Mouse (Mus musculus) neutrophil, adult 65 days (primary cell): Measurements from ENCODE around the gene Tut1. TPM values are rescaled to one million over a fixed set of nuclear protein-coding genes. Genes with fewer than 3 reads are reported as not detected.

Experiments
- total RNA-seq: library from RNA; stranded (reverse); gene quantifications from 2 replicates; pipeline ENCODE4 v1.2.4, GENCODE M21; 2023

Gene Tut1
- total RNA-seq, result 6.5 and 12.9 TPM in 2 replicates

DNA sequence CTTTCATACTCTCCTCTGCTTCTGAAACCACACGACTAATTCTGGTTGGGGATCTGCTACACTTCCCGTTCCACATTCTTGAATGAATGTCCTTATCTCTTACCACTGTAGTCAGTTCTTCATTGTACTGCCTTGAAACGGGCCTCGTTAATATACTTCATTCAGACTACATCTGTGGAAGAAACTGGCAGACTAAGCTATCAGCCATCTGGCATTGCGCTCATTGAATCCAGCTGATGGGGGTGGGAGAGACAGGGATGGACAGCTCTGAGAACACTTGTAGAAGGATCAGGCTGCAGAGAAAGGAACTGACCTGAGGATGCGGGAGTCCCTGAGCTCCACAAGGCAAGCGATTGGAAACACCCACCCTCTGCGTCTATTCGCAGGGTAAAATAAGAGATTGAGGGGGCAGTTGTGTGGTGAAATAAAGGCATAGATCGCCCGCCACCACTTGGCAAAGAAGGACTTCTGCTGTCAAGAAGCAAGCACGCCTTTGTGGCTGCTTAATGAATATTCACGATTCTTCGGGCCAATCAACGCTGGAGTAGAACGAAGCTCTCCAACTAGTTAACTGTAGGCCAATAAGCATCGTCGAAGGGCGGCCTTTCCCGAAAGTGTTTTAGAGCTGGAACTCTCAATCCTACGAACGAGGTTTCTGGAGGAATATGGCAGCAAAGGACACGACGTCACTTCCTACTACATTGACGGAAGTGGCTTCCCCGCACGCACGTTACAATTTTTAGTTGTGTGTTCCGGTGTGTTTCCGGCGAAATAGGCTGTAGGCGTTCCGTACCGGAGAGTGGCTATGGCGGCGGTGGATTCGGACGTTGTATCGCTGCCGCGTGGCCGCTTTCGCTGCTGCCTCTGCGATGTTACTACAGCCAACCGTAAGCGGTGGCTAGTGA, at the start of gene Tut1:
Tut1 (plus strand) TSS at position 713 of the 905 bp plus-strand sequence.

DNA sequence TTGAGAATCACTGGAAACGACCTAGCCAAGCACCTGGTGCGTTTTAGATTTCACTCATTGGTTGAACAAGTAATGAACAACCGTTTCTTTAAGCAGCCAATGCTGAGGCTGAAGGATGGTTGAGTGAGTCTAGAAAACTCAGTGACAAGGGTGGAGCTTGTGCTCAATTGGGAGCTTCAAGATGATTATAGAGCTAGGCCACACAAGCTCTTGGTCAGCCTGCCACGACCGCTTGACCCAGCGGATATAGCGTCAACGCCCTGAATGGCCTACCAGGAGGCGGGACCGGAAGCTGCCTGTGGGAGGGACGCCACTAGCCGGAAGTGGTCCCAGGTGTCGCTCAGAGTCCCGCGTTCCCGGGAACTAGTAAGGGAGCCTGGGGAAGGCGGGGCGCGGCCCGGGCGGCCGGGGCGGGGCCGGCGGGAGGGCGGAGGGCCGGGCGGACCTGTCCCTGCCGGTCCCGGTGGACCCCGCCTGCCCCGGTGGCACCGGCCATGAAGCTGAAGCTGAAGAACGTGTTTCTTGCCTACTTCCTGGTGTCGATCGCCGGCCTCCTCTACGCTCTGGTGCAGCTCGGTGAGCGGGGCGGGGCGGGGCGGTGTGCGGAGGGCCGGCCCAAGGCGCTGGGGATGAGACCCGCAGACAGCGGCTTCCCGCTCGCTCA, 33.4 kb upstream of the Tut1 start, which contains the start of gene B3gat3:
B3gat3 (plus strand) TSS at position 302 of the 664 bp plus-strand sequence.

DNA sequence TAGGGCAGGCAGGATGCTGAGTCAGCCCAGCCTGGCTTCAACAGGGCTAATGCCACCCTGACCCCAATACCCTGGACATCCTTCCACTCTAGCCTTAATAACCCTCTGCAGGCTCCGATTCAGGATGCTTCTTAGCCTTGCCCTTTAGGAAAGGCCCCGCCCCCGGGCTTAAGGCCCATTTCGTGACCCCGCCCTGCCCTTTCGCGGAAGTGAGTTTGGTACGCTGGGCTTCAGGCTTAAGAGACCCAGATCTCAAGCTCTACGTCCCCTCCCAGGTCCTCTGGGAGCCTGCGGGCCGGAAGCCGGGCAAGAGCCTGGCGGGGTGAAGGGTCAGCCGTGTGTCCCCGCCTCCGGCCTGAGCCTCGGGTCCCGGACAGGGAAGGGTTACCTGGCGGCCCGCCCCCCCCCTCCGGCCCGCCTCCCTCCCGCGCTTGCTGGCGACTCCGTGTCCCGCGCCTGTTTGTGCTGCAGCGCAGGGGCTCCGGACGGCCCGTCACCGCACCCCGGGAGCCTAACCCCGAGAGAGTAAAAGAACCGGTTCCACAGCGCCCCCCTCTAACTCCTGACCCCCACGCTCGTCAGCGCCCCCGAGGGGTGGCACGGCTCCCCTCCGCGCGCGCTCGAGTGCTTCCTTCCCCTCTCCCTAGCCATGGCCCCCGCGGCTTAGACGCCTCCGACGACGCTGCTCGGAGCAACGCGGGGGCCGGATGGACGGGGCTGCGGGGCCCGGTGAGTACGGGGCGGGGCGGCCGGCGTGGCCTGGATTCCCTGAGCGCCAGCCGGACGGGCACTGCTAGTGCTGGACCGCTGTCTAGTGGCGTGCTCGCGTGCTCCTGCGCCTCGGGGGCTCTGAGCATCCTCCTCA, 24.2 kb upstream of the Tut1 start, which contains the start of the genes Rom1 and Eml3:
Rom1 (minus strand) TSS at position 133 of the 865 bp plus-strand sequence.
Eml3 (plus strand) TSS at position 329 of the 865 bp plus-strand sequence.

DNA sequence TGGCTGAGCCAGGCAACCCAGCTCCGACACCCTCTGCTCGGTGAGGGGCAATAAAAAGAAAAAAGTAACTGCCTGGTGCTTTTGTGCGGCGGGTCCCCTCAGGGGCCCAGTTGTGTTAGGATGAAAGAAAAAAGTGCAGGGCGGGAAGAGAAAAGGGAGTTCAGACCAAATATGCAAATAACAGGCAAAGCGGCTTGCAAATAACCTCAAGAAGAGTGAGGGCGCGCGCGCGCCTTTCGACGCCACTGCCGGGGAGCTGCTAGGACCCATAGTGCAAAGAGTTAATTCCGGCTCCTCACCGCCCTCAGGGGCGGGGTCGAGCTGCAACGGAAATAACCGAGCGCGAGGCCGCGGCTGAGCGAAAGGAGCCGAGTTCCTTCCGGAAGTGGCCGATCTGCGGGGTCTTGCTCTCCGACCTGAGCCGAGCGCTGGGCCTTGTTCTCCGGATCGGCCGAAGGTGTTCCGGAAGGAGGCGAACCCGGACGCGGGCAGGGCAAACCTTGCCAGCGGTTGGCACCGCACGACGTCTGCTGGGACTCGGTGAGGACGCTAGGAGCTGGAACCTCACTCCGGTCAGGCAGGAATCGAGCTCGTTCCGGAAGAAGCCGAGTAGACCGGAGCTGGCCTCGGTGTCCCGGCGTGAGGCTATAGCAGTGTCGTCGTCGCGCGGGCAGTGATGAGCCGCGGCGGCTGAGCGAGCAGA, 12.0 kb upstream of the Tut1 start, which contains the start of gene Mta2:
Mta2 (plus strand) TSS at position 361 of the 703 bp plus-strand sequence.

DNA sequence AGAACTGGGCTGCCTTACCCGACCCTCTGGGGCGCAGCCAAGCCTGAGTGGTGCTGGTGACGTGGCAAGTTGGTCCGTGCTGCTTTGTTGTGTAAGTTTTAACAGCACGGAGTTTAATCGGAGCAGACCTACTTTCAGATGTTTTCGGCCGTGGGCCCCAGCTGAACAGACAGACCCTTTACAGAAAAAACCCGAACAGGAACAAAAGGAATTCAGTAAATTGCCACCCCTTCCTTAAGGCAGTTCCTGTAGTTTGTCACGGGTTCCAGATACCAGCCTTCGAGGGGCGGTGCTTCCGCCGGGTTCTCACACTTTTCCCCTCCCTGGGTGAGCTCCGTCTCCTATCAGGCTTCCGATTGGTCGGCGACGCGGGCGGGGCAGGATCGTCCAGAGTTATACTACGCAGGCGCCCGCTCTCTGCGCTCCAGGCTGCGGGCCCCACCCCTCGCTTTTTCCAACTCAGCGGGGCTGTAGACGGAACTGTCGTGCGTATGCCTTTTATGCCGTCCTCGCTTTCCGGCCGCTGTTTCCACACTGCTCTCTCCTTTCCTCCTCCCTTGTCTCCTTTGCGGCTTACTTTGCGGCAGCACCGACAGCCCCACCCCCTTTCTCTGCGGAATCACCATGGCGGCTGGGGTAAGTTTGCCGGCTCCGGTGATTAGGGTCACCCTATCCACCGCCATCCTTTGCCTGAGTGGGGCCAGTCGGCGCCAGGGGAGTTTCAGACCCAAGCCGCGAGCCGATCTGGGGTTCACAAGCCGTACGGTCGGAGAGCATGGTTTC, 13.1 kb downstream of the Tut1 start, which contains the start of gene Eef1g:
Eef1g (plus strand) TSS at position 452 of the 783 bp plus-strand sequence.

DNA sequence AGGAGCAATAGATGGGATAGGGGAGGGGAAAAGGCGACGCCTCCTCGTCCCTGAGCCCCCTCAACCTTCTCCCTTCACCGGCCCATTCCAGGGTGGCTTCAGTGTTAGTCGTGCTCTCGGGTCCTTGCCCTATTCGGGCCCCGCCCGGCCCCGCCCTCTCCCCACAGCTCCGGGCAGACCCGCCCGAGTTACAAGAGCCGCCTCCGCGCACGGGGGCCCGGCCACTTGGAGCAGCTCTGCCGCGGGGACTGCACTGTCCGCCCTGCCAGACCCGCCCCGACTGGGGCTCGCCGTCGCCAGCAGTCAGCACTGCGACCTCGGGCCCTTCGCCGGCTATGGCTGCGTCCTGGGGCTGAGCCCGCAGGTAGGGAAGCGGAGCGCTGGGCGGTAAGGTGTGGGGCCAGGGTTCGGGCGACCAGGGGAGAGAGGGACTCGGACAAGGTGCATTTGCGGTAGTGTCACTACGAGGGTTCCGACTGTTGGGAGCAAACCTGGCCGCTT, 35.5 kb downstream of the Tut1 start, which contains the start of gene Ahnak:
Ahnak (plus strand) TSS at position 219 of the 501 bp plus-strand sequence.

Other genes starting within 250 kb of the Tut1 start
- 158 and 184 TPM in 2 replicates for gene Slc3a2, start 230.5 kb upstream of the Tut1 start, total RNA-seq
- gene Wdr74, start 218.0 kb upstream of the Tut1 start, total RNA-seq, result 22.0 TPM in 2 replicates
- 1.00 and 1.5 TPM in 2 replicates for gene 1700092M07Rik, start 213.1 kb upstream of the Tut1 start, total RNA-seq
- 173 and 212 TPM in 2 replicates for gene Stx5a, start 212.4 kb upstream of the Tut1 start, total RNA-seq
- 146 and 190 TPM in 2 replicates for gene Nxf1, start 196.8 kb upstream of the Tut1 start, total RNA-seq
- gene Tmem223, start 182.9 kb upstream of the Tut1 start, total RNA-seq, result 20.3 and 22.0 TPM in 2 replicates
- 52.4 and 65.2 TPM in 2 replicates for gene Tmem179b, start 179.4 kb upstream of the Tut1 start, total RNA-seq
- gene Taf6l, start 167.4 kb upstream of the Tut1 start, total RNA-seq, result 7.5 and 8.2 TPM in 2 replicates
- 36.0 and 36.7 TPM in 2 replicates for gene Polr2g, start 155.3 kb upstream of the Tut1 start, total RNA-seq
- 0.52 and 0.76 TPM in 2 replicates for gene Zbtb3, start 151.3 kb upstream of the Tut1 start, total RNA-seq
- gene Ttc9c, start 134.5 kb upstream of the Tut1 start, total RNA-seq, result 16.9 and 18.9 TPM in 2 replicates
- 86.0 and 118 TPM in 2 replicates for gene Hnrnpul2, start 133.8 kb upstream of the Tut1 start, total RNA-seq
- 1.4 TPM in 1 of 2 replicates, not detected in the other for gene AC129217.1, start 124.1 kb upstream of the Tut1 start, total RNA-seq
- gene Bscl2, start 116.4 kb upstream of the Tut1 start, total RNA-seq, result 43.3 and 49.7 TPM in 2 replicates
- gene Gng3, start 114.7 kb upstream of the Tut1 start, total RNA-seq, result not detected in 2 replicates
- gene Lrrn4cl, start 103.1 kb upstream of the Tut1 start, total RNA-seq, result 0.27 and 0.57 TPM in 2 replicates
- 89.2 and 93.8 TPM in 2 replicates for gene Ubxn1, start 82.4 kb upstream of the Tut1 start, total RNA-seq
- gene Uqcc3, start 72.9 kb upstream of the Tut1 start, total RNA-seq, result 15.4 and 22.1 TPM in 2 replicates
- 1.8 and 10.2 TPM in 2 replicates for gene Lbhd1, start 70.1 kb upstream of the Tut1 start, total RNA-seq
- not detected in 2 replicates for gene Gm49403, start 69.9 kb upstream of the Tut1 start, total RNA-seq
- 15.3 and 21.7 TPM in 2 replicates for gene 1810009A15Rik, start 65.0 kb upstream of the Tut1 start, total RNA-seq
- 6.5 TPM in 1 of 2 replicates, not detected in the other for gene Gm49416, start 64.9 kb upstream of the Tut1 start, total RNA-seq
- gene Ints5, start 60.8 kb upstream of the Tut1 start, total RNA-seq, result 9.3 and 11.1 TPM in 2 replicates
- 76.0 and 93.0 TPM in 2 replicates for gene Ganab, start 55.8 kb upstream of the Tut1 start, total RNA-seq
- gene B3gat3, start 33.5 kb upstream of the Tut1 start, total RNA-seq, result 29.7 and 35.6 TPM in 2 replicates
- 1.5 and 2.1 TPM in 2 replicates for gene Rom1, start 24.5 kb upstream of the Tut1 start, total RNA-seq
- 43.3 and 54.8 TPM in 2 replicates for gene Eml3, start 24.3 kb upstream of the Tut1 start, total RNA-seq
- gene Mta2, start 12.0 kb upstream of the Tut1 start, total RNA-seq, result 109 and 121 TPM in 2 replicates
- 85.1 and 106 TPM in 2 replicates for gene Eef1g, start 13.2 kb downstream of the Tut1 start, total RNA-seq
- gene Ahnak, start 35.4 kb downstream of the Tut1 start, total RNA-seq, result 367 and 445 TPM in 2 replicates
- gene Scgb1a1, start 134.1 kb downstream of the Tut1 start, total RNA-seq, result not detected in 2 replicates
- gene Asrgl1, start 181.8 kb downstream of the Tut1 start, total RNA-seq, result 4.1 and 5.1 TPM in 2 replicates